Mouse (Mus musculus) lung, postnatal 36 days (tissue): ENCODE measurements around the gene Fam24a.

ENCODE experiments used
- DNase-seq: peaks from one replicate; pipeline ENCODE4 v3.0.0; 2022; ENCODE audit warnings: mixed read lengths

Fam24a gene

DNA sequence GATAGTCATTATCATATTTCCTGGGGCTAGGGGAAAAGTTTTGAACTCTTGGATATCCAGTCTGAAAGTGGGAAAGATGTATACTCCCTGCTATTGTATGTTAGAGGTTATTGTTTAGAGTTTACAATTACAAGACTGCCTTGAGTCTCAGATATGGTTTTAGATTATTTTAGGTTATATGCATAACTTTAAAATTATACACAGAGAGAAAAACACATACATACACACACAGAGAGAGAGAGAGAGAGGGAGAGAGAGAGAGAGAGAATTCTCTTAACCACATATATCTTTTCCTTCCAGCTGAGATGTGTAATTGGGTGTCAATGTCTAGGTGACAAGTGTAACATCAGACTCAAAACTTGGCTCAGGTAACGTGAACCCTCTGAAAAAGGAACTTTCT, at the start of gene Fam24a:
TSS of gene Fam24a (plus strand) at position 301 of the 400 bp plus-strand sequence.
- DNase-seq, result no peak

DNA sequence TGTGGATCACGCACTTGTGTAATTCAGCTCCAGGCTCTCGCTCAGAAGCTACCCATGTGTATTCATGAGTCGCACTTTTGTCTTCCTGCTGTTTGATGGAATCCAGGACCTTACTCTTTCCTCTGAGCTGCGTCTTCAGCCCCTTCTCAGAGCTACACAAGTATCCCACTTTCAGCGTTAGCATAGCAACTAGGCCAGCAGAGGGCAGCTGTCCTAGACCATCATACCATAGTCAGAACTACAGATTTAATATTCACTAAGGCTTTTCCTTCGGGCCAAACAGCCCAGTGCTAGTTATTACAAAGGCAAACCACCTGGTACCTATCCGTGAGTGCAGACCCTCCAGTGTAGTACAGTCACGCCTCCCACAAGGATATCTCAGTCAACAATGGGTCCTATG, 36.5 kb upstream of the Fam24a start:
- peak; percentile 27 for DNase-seq

DNA sequence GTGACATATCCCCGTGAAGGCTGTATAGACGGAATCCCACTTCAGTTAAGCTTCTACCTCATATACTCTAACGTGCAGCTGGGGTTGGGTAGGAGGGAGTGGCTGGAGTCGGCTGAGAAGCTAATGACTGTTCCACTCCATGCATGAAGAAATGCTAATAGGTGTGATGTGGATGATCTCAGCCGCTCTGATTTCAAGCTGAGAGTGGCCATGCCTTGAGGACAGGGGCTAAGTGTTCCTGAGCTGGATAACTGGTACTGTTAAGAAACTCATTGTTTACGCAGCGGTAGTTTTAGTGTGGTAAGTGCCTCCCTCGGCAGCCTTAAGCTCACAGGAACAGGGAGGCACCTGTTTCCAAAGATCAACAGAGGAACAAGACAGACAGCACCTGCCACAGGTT, 30.3 kb upstream of the Fam24a start:
- DNase-seq, result peak; percentile 53

DNA sequence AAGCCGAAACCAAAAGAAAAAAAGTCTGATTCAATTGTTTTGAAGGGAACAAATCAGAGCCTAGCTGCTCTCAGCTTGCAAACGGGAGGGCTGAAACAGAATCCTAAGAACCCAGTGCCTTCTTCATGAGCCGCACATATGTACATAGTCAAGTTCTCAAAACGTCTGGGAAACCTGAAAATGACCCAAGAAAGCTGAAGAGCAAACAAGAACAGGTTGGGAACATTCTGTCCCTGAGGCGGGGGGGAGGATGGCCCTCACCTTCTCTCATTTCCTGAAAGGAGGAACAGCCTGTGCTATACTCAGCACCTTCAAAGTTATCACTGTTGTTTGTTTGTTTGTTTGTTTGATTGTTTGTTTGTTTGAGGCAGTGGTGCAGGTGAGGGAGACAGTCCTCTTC, 26.9 kb upstream of the Fam24a start:
- DNase-seq, result peak; percentile 10

DNA sequence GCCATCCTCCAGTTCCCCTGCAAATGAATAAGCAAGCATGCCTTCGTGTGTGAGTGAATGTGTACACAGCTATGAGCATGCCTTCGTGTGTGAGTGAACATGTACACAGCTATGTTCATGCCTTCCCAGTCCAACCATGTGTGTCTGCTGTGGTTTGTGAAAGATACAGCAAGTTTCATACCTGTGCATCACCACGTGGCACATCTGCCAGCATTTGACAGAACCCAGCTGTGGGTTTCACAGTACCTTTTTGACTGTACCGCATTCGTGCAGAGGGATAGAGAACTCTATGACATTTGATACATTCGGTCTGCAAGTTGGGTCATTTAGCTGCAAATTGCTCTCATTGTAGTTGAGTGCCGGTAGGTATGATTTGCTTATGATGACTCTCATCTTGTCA, 19.2 kb upstream of the Fam24a start:
- no peak for DNase-seq

DNA sequence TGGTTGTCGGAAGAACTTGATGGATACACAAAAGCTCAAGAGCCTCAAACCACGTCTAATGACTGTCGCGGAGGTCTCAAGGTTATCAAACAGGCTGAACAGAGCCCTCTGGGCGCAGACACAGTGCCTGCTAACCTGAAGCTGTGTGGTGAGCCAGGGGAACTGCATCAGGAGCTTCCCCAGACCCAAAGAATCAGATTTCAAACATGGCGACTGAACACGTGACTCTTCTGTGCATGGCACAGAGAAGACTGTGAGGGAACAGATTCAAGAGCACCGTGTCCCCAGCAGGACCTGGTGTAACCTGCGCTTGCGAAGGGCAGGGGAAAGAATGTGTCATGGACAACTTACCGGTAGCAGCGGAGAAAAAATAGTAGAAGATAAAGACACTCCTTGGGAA, 16.1 kb upstream of the Fam24a start:
- no peak for DNase-seq

DNA sequence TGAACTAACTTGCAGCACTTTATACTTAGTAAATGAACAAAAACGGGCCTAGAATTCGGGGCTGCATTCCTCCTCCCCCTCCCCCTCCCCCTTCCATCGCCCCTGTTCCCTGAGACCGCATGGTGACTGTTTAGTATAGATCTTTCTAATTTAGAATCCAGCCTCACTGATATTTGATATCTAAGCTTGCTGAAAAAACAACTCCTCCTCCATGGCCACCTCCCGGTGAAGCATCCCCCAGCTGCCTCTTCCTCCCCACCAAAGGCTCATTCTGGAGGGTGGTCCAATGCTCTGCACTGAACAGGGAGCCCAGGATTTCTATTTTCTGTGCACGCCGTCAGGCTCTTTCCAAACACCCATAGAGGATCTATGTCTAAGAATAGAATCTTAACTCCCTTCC, 15.3 kb upstream of the Fam24a start:
- no peak for DNase-seq

DNA sequence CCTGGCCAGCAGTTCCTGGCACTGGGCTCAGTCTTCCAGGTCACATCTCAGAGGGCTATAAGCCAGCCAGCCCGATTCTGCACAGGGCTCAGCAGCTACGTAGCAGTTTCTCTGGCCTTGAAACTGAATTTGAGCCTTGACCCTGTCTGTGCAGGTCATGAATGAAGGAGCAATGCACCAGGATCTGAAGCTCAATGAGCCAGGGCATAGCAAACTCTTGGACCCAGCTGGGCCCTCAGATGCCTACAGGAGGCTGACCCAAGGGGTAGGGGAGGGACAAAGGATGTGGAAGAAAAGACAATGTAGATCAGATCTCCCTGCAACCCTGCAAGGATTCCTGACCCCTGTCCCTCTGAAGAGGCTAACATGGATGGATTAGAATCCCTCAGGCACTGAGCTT, 11.5 kb upstream of the Fam24a start, which contains the start of gene Cuzd1:
TSS of gene Cuzd1 (minus strand) at position 101 of the 400 bp plus-strand sequence.
- DNase-seq, result no peak

DNA sequence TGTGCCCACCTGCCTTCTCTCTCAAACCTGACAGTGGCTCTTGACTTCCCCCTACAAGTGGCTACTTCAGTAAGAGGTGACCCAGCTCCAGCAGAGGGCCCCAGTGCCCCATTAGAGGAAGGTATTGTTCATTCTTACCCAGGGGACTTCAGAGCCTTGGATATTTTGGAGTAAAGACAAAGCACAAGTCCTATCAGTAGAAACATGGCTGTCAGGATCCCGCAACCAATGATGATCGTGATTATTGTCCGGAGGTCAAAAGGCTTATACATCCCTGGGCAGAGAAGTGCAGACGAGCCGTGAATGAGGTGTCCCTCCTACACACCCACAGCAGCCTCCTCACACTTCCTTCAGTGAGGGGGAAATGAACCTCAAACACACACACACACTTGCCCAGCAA, 6.6 kb upstream of the Fam24a start:
- no peak for DNase-seq

DNA sequence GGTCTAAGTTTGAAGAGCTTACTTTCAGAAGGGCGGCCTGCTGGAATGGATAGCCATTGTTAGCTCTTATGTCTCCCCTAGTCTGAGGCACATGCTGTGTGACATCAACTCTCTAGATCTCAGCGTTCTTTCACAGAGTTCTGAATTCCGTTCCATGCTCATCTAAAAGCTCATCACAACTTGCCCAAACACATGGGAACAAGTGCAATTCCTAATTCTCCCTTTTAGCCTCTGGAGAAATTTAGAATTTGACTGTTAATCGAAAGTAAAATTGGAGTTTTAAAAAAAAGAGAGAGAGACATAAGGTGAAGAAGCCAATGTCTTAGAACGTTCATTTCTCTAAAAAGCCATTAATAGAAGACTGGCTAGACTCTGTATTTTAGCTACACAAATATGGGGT, 4.2 kb upstream of the Fam24a start, which contains the start of gene Fam24b:
TSS of gene Fam24b (minus strand) at position 101 of the 400 bp plus-strand sequence.
- DNase-seq, result no peak

DNA sequence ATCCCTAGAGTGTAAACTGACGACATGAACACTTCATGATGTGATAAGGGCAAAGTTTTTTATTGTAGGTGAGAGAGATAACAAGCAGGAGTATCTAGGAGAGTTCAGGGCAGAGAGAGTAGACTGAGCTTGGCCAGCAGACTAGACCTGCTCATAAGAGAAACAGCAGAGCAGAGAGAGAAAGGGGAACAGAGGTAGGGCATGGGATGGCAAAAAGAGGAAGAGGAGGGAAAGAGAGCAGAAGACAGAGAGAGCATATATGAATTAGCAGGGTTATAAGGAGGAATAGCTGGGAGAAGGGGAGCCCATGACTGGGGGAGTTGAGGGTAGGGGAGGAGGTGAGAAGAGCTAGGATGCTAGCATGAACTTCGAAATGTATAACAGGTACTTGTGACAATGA, 2.0 kb upstream of the Fam24a start:
- DNase-seq, result no peak

DNA sequence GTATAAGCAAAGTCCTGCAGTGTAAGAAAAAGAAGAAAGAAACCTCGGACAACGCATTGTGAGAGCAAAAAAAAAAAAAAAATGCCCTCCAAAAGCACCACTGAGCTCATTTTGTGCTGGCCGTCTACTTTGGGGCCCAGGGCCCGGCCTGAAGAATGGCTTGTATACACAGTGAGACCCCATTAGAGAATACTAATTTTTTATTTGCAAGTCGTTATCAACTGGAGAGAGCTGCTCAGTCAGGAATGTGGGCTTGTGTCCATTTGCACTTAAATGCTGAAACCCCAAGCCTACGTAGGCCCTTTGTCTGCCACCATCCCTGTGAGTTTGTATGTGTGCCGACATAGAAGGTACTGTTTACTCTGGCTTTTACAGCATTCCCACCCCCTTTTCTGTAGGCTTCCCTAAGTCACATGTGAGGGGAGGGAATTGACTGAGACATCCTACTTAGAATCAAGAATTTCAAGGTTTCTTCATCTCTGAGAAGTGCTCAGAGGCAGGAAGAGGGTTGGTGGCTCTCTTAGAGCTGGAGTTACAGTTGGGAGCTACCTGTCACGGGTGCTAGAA, 3.9 kb downstream of the Fam24a start:
- DNase-seq, result no peak

DNA sequence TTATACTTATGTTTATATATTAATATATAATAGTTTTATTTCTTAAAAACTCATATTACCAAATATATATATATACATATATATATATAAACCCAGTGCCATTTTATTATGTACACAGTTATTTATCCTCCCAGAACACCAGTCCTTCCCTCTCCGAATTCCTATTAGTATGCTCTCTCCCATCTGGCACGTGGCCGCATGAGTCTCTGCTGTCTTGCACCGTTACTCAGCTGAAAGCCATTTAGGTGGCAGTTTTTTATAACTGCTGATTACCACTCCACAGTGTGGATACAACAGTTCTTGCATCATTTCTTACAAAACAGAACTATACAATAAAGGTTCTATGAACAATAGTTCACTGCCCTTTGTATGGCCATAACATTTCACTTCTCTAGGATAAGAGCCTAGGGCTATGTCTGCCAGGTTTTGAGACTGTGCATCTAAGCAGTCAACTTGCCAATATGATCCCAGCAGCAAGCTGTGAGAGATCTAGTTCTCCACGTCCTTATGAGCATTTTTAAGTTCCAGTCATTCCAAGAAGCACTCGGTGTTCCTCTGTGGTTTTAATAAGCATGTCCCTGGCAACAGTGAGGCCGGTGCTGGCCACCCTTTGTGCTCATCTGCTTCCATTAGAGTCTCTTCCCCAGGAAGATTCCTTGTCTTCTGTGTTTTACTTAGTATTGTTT, 12.3 kb downstream of the Fam24a start:
- DNase-seq, result no peak

DNA sequence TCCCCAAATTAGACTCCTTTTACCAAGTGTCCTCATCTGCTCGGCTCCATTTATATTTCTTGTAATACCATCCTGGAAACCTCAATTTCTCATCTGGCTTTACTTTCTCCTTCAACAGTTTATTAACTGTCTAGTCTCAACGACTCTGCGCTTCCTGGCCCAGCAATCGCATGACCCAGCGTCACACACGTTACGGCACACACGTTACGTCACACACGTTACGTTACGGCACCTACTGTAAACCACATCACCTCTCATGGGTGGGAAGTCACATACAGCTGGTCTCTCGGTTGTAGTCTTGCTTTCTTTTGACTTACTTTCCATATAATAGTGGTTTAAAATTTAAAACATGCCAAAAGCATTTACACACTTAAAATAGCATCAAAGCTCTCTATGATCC, 22.4 kb downstream of the Fam24a start:
- DNase-seq, result no peak

DNA sequence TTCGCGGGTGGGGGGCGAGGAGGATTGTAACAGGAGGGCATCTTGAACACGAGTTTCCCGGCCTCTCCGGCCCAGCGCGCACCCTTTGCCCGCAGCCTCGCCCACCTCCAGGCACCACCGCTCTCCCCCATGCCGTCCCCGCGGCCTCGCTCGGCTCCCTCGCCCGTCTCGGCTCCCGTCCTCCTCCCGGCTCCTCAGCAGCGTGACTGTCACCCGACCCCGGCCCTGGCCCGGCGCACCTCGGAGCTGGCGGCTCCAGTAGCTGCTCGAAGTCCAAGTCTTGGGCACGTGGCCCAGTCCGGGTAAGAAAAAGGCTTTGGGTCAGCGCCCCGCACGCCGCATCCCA, 28.6 kb downstream of the Fam24a start:
- no peak for DNase-seq

DNA sequence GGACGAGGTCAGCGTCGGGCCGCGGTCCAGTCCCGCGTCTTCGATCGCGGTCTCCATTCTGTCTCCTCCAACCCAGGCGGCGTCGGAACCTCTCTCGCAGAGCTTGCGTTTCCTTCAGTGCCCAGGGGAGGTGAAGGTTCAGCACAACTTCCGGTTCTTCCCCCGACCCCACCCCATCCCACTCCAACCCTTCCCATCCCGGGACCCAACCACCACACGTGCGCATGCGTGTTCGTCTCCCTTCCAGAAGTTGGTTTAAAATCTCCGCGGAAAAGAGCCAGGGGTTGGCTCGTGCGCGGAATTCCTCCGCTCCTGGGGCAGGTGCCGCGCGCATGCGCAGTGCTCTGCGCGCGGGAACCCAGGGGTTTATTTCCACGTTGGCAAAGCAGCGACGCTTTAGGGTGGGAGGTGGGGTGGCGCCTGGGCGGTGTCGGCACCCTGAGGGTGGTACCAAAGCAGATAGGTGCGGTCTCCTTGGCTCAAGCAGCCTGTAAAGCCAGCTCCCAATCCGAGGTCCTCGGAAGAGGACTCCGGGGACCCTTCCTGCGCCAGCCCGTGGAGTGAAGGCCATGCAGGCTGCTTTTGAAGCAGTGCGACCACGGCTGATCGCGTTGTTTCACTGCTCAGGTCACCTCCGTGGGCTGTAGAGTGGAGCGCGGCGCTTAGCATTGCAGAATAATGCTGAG, 29.1 kb downstream of the Fam24a start, which contains the start of gene 2310057M21Rik:
TSS of gene 2310057M21Rik (minus strand) at position 145 of the 686 bp plus-strand sequence.
- peak; percentile 96 for DNase-seq

DNA sequence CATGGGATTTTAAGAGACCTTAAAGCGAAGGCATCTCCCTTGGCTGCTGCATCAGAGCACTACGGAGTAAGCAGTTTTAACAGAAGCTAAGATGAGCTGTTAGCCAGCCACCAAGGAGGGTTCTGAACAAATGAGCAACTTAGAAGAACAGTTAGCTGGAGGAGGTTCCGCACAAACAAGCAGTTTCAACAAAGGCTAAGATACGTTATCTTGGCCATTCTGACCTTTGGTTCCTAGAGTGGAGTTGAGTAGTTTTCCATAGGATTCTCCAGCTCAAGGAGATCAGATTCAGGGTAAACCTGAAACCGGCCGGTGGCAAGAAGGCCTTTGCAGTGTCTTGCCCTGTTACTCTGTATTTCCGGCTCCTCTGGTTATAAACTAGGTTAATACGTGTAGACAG, 30.5 kb downstream of the Fam24a start:
- no peak for DNase-seq

DNA sequence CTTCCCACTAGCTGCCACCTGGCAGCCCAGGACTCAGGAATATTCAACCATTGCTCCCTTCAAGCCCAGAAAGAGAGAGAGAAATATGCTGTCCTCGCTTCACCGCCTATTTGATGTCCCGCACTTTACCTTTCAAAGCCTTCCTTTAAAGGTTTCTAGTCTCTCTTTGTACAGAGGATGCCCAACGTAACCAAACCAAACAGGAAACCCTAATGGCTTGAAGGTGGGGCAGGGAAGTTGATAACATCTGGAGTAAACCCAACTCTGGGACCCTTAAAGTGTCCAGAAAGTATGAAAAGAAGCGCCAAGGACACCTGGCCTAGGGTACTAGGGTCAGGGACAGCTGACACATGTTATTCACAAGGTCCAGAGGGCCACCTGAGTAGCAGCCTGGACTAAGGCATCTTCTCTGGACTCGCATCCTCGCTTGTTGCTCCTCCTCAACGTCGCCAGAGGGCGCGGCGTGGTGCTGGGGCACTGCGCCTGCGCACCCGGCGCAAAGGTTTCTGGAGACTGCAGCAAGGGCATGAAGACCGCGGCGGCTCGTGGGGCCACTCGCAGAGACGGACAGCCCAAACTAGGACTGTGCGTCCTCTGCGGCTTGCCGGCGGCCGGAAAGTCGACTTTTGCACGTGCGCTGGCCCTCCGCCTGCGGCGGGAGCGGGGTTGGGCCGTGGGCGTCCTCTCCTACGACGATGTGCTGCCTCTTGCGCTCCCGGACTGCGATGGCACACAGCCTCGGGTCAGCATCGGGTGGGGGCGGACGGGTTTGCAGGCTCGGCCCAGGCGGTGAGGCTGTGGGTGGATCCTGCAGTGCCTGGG, 37.2 kb downstream of the Fam24a start, which contains the start of gene Pstk:
TSS of gene Pstk (plus strand) at position 494 of the 822 bp plus-strand sequence.
- peak; percentile 91 for DNase-seq

DNA sequence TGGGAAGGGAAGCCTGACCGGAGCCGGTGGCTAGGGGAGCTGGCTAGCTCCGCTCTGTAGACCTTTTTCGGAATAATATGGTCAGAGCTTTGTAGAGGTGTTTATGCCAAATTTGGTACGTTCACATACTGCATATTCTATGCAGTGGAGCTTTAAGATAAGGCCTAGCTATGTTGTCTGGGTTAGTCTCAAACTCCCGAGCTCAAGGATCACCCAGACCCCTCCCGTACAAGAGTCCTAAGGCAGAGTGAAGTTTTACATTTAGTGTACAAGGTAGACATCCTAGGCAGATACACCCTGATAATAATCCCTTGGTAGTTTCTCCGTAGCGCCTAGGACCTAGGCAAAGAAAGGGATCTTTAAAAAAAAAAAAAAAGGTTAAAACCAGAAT, 37.8 kb downstream of the Fam24a start:
- no peak for DNase-seq

DNA sequence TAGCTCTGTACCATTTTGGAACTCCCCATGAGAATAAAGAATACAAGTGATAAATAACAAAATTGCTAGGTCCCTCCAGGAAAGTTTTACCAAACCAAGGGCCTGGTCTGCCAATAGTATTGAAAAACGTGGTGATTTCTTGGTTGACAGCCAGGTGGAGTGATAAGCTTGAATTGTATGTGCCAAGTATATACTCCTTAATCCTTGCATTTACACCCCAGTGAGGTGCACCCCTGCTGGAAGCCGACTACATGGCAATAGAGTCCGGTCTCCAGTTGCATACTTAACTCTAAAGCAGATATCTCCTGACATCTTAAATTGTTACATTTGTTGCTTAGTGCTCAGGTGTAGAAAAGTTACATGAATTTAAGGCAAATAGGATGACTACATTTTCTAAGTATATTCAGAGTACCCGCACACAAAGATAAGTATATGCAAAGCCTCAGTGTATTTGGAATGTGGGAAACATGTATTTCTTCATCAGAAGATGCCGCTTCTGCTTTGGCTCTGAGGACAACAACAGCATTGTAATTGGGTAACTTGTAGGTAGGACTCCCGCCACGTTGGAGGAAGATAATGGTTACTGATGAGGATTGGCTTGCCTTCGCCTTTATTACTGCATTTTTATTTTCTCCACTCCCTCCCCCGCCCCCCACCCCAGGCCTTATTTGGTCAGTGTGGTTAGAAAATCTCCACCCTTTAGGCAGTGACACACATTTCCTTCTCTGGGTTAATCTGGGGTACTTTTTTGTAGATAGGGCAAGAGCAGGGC, 38.4 kb downstream of the Fam24a start:
- no peak for DNase-seq
